Mouse (Mus musculus): ENCODE measurements around the gene Pitpna. TPM values are rescaled to one million over a fixed set of nuclear protein-coding genes. Genes with fewer than 3 reads are reported as not detected.

Pitpna gene
- polyA plus RNA-seq, 1 experiment: 70.4 TPM

GRCm38 (mm10) chr11:75621426-75621825, 33.5 kb downstream of the Pitpna start:
- Histone ChIP-seq H3K4me1 (ENCODE audit: control insufficient read depth, insufficient read depth, low read length) (peaks cover 35% of the 10 kb centered on the region), H3K4me3 (replicated peaks; ENCODE audit: extremely low read depth, low read depth, low read length) (no peak overlapping the region)
- no peak for TF ChIP-seq CTCF (IDR thresholded peaks at IDR 0.05; ENCODE audit: insufficient read depth, low read length)
- no peak for TF ChIP-seq POLR2A (IDR thresholded peaks at IDR 0.05; ENCODE audit: borderline replicate concordance, extremely low read depth, low read depth, low read length)
- 50% methylated on average over 2 of the region's 2 CpGs for WGBS
- no peak for DNase-seq

GRCm38 (mm10) chr11:75622588-75623329, 34.9 kb downstream of the Pitpna start:
- no peak overlapping the region for H3K4me3 ChIP-seq (replicated peaks; ENCODE audit: extremely low read depth, low read depth, low read length)
- H3K4me1 ChIP-seq (ENCODE audit: control insufficient read depth, insufficient read depth, low read length): peaks cover 35% of the 10 kb centered on the region
- no peak for DNase-seq
- 79% methylated on average over 2 of the region's 2 CpGs for WGBS
- TF ChIP-seq POLR2A (IDR thresholded peaks at IDR 0.05; ENCODE audit: borderline replicate concordance, extremely low read depth, low read depth, low read length) (no peak), CTCF (IDR thresholded peaks at IDR 0.05; ENCODE audit: insufficient read depth, low read length) (no peak)

- TF ChIP-seq CTCF (IDR thresholded peaks at IDR 0.05; ENCODE audit: insufficient read depth, low read length) (no peak), POLR2A (IDR thresholded peaks at IDR 0.05; ENCODE audit: borderline replicate concordance, extremely low read depth, low read depth, low read length) (no peak)
- Histone ChIP-seq H3K4me1 (ENCODE audit: control insufficient read depth, insufficient read depth, low read length) (peaks cover 35% of the 10 kb centered on the region), H3K4me3 (replicated peaks; ENCODE audit: extremely low read depth, low read depth, low read length) (no peak overlapping the region)
- no peak for DNase-seq
- WGBS: 20% methylated on average over 2 of the region's 2 CpGs
Measured at GRCm38 (mm10) chr11:75624102-75624554, 36.2 kb downstream of the Pitpna start.

GRCm38 (mm10) chr11:75625820-75626219, 37.9 kb downstream of the Pitpna start:
- peaks cover 23% of the 10 kb centered on the region for H3K4me1 ChIP-seq (ENCODE audit: control insufficient read depth, insufficient read depth, low read length)
- no peak for DNase-seq
- TF ChIP-seq CTCF (IDR thresholded peaks at IDR 0.05; ENCODE audit: insufficient read depth, low read length) (no peak), POLR2A (IDR thresholded peaks at IDR 0.05; ENCODE audit: borderline replicate concordance, extremely low read depth, low read depth, low read length) (no peak)
- WGBS: 61% methylated on average over 4 of the region's 4 CpGs
- no peak overlapping the region for H3K4me3 ChIP-seq (replicated peaks; ENCODE audit: extremely low read depth, low read depth, low read length)

- H3K4me3 ChIP-seq (replicated peaks; ENCODE audit: extremely low read depth, low read depth, low read length): no peak overlapping the region
- peaks cover 29% of the 10 kb centered on the region for H3K4me1 ChIP-seq (ENCODE audit: control insufficient read depth, insufficient read depth, low read length)
- DNase-seq: no peak
- no peak for TF ChIP-seq POLR2A (IDR thresholded peaks at IDR 0.05; ENCODE audit: borderline replicate concordance, extremely low read depth, low read depth, low read length)
- TF ChIP-seq CTCF (IDR thresholded peaks at IDR 0.05; ENCODE audit: insufficient read depth, low read length): no peak
- WGBS: 4% methylated on average over 5 of the region's 5 CpGs
Measured at GRCm38 (mm10) chr11:75630098-75630497, 42.2 kb downstream of the Pitpna start.

- peak; percentile 97 for TF ChIP-seq POLR2A (IDR thresholded peaks at IDR 0.05; ENCODE audit: borderline replicate concordance, extremely low read depth, low read depth, low read length)
- no peak for TF ChIP-seq CTCF (IDR thresholded peaks at IDR 0.05; ENCODE audit: insufficient read depth, low read length)
- WGBS: under 1% methylated on average over 53 of the region's 53 CpGs
- Histone ChIP-seq H3K4me3 (replicated peaks; ENCODE audit: extremely low read depth, low read depth, low read length) (peak within 1 kb of the TSS; percentile 94), H3K4me1 (ENCODE audit: control insufficient read depth, insufficient read depth, low read length) (peaks cover 29% of the 10 kb centered on the region)
- peak; percentile 94 for DNase-seq
Measured at GRCm38 (mm10) chr11:75630645-75631229, 42.8 kb downstream of the Pitpna start, which contains the start of gene Inpp5k. TSS of gene Inpp5k (plus strand) at chr11:75630988.

- TF ChIP-seq CTCF (IDR thresholded peaks at IDR 0.05; ENCODE audit: insufficient read depth, low read length): no peak
- no peak for TF ChIP-seq POLR2A (IDR thresholded peaks at IDR 0.05; ENCODE audit: borderline replicate concordance, extremely low read depth, low read depth, low read length)
- WGBS: 4% methylated on average over 13 of the region's 13 CpGs
- DNase-seq: peak; percentile 36
Measured at GRCm38 (mm10) chr11:75631561-75632225, 43.8 kb downstream of the Pitpna start.

GRCm38 (mm10) chr11:75632921-75633320, 45.0 kb downstream of the Pitpna start:
- DNase-seq: no peak

More at GRCm38 (mm10) chr11:75631561-75632225, 43.8 kb downstream of the Pitpna start:
- peak overlapping the region; percentile 94 for H3K4me3 ChIP-seq (replicated peaks; ENCODE audit: extremely low read depth, low read depth, low read length)
- peaks cover 29% of the 10 kb centered on the region for H3K4me1 ChIP-seq (ENCODE audit: control insufficient read depth, insufficient read depth, low read length)

GRCm38 (mm10) chr11:75634801-75635200, 46.9 kb downstream of the Pitpna start:
- H3K4me3 ChIP-seq (replicated peaks; ENCODE audit: extremely low read depth, low read depth, low read length): no peak overlapping the region
- DNase-seq: no peak
- 27% methylated on average over 3 of the region's 3 CpGs for WGBS

More at GRCm38 (mm10) chr11:75632921-75633320, 45.0 kb downstream of the Pitpna start:
- Histone ChIP-seq H3K4me3 (replicated peaks; ENCODE audit: extremely low read depth, low read depth, low read length) (no peak overlapping the region), H3K4me1 (ENCODE audit: control insufficient read depth, insufficient read depth, low read length) (peaks cover 40% of the 10 kb centered on the region)
- WGBS: 80% methylated on average over 5 of the region's 5 CpGs
- TF ChIP-seq POLR2A (IDR thresholded peaks at IDR 0.05; ENCODE audit: borderline replicate concordance, extremely low read depth, low read depth, low read length) (no peak), CTCF (IDR thresholded peaks at IDR 0.05; ENCODE audit: insufficient read depth, low read length) (no peak)

More at GRCm38 (mm10) chr11:75634801-75635200, 46.9 kb downstream of the Pitpna start:
- no peak for TF ChIP-seq POLR2A (IDR thresholded peaks at IDR 0.05; ENCODE audit: borderline replicate concordance, extremely low read depth, low read depth, low read length)
- TF ChIP-seq CTCF (IDR thresholded peaks at IDR 0.05; ENCODE audit: insufficient read depth, low read length): no peak
- H3K4me1 ChIP-seq (ENCODE audit: control insufficient read depth, insufficient read depth, low read length): peaks cover 41% of the 10 kb centered on the region

Measured in lung, adult 2 months (tissue).